Mouse (Mus musculus) forebrain, postnatal 0 days (tissue): ENCODE results near the gene Tmem170b. TPM values are rescaled to one million over a fixed set of nuclear protein-coding genes. Genes with fewer than 3 reads are reported as not detected.
"Not testable (repeated sequence)": the region's sequence is repeated elsewhere in the genome, so short reads cannot be mapped to it uniquely, and the experiment has no call there.

ENCODE experiments used
- ATAC-seq: fragments of 200-750 bp; cut with Nextera tagmentation; 2 replicates; pipeline ENCODE4 v1.8.0; 2017; ENCODE audit warnings: mild to moderate bottlenecking, moderate library complexity
- DNase-seq: peaks from one replicate; pipeline ENCODE4 v3.0.0-alpha.2; 2015
- H3K27ac ChIP-seq: fragments of 300-500 bp; sonication (generic); 2 replicates; pipeline ENCODE4 v1.5.1; 2014; ENCODE audit warnings: low read depth, mild to moderate bottlenecking, antibody characterized with exemption, low read length, moderate library complexity, mixed read lengths
- H3K27me3 ChIP-seq: fragments of 300-500 bp; sonication (generic); 2 replicates; pipeline ENCODE4 v1.6.1; 2014; ENCODE audit warnings: mild to moderate bottlenecking, low read length, mixed read lengths; ENCODE audit not compliant: insufficient read depth
- H3K36me3 ChIP-seq: fragments of 300-500 bp; sonication (generic); 2 replicates; pipeline ENCODE4 v1.6.1; 2014; ENCODE audit warnings: mild to moderate bottlenecking, moderate library complexity; ENCODE audit not compliant: insufficient read depth
- H3K4me1 ChIP-seq: fragments of 300-500 bp; sonication (generic); 2 replicates; pipeline ENCODE4 v1.6.1; 2014; ENCODE audit warnings: antibody characterized with exemption; ENCODE audit not compliant: insufficient read depth
- H3K4me2 ChIP-seq: fragments of 300-500 bp; sonication (generic); 2 replicates; pipeline ENCODE4 v1.6.1; 2014; ENCODE audit warnings: low read depth, mild to moderate bottlenecking, moderate library complexity
- H3K4me3 ChIP-seq: fragments of 300-500 bp; sonication (generic); 2 replicates; pipeline ENCODE4 v1.5.1; 2014; ENCODE audit warnings: low read depth, low read length, mixed read lengths
- H3K9ac ChIP-seq: fragments of 300-500 bp; sonication (generic); 2 replicates; pipeline ENCODE4 v1.6.1; 2014; ENCODE audit warnings: mild to moderate bottlenecking
- H3K9me3 ChIP-seq: fragments of 300-500 bp; sonication (generic); 2 replicates; pipeline ENCODE4 v1.6.1; 2016; ENCODE audit warnings: low read length
- CTCF ChIP-seq: sonication (generic); IDR thresholded peaks from 2 replicates; pipeline ENCODE4 v1.5.1; 2016; ENCODE audit warnings: antibody characterized with exemption, control low read depth, low read depth
- WGBS: fragments of 180-500 bp; shearing (Covaris S2); extraction: QIAGEN DNeasy Blood & Tissue Kit; methylation state at CpG from one replicate; pipeline ENCODE4 v1.1.7; 2014; 5-methylcytosine and 5-hydroxymethylcytosine counted together
- polyA plus RNA-seq: library from polyadenylated mRNA; unstranded; fragments of >200 nt; fragmentation: Nextera tagmentation; extraction: Ambion mirVana; gene quantifications from 2 replicates; pipeline ENCODE4 v1.2.1, GENCODE M21; 2015
- total RNA-seq: library from RNA; depleted of rRNA; stranded (reverse); fragments of >200 nt; gene quantifications from 2 replicates; pipeline ENCODE4 v1.2.3, GENCODE M21; 2014

Gene Tmem170b
- total and polyA plus RNA-seq, 2 experiments from 2014 or later, result 33.7 to 35.6 TPM

- no peaks in the 10 kb centered on the region for H3K4me1 ChIP-seq
- ATAC-seq, result no peak
- H3K27me3 ChIP-seq, result no peaks in the 10 kb centered on the region
- no peak for DNase-seq
- WGBS, result 91% methylated on average over 2 of the region's 2 CpGs
- TF ChIP-seq CTCF, result no peak
- no peak overlapping the region for H3K4me3 ChIP-seq
- H3K9ac ChIP-seq, result no peak overlapping the region
- no peak overlapping the region for H3K27ac ChIP-seq
- H3K9me3 ChIP-seq, result no peaks in the 10 kb centered on the region
- no peak overlapping the region for H3K4me2 ChIP-seq
- no peaks in the 10 kb centered on the region for H3K36me3 ChIP-seq
Measured at GRCm38 (mm10) chr13:41669951-41670350, 64.2 kb downstream of the Tmem170b start.

GRCm38 (mm10) chr13:41670386-41671130 lies 64.9 kb downstream of the Tmem170b start:
- H3K4me2 ChIP-seq, result no peak overlapping the region
- no peaks in the 10 kb centered on the region for H3K27me3 ChIP-seq
- no peak for ATAC-seq
- no peaks in the 10 kb centered on the region for H3K36me3 ChIP-seq
- H3K9ac ChIP-seq, result no peak overlapping the region
- no peak for TF ChIP-seq CTCF
- WGBS, result 61% methylated on average over 7 of the region's 7 CpGs
- H3K27ac ChIP-seq, result no peak overlapping the region
- H3K9me3 ChIP-seq, result no peaks in the 10 kb centered on the region
- no peak for DNase-seq
- H3K4me1 ChIP-seq, result no peaks in the 10 kb centered on the region
- H3K4me3 ChIP-seq, result no peak overlapping the region

- ATAC-seq (no peak), DNase-seq (no peak)
- Histone ChIP-seq H3K36me3 (no peaks in the 10 kb centered on the region), H3K27me3 (no peaks in the 10 kb centered on the region), H3K9me3 (no peaks in the 10 kb centered on the region), H3K9ac (no peak overlapping the region), H3K4me3 (no peak overlapping the region), H3K27ac (no peak overlapping the region), H3K4me1 (no peaks in the 10 kb centered on the region), H3K4me2 (no peak overlapping the region)
- 93% methylated on average over 11 of the region's 11 CpGs for WGBS
- no peak for TF ChIP-seq CTCF
Measured at GRCm38 (mm10) chr13:41671136-41671705, 65.5 kb downstream of the Tmem170b start.

- not testable (repeated sequence) for H3K9me3 ChIP-seq, H3K9ac ChIP-seq, H3K36me3 ChIP-seq, H3K27me3 ChIP-seq, DNase-seq, H3K27ac ChIP-seq, ATAC-seq, H3K4me2 ChIP-seq, H3K4me3 ChIP-seq, H3K4me1 ChIP-seq
- 59% methylated on average over 5 of the region's 5 CpGs for WGBS
Measured at GRCm38 (mm10) chr13:41672904-41673303, 67.2 kb downstream of the Tmem170b start.

- WGBS, result 89% methylated on average over 4 of the region's 4 CpGs
- no peak for TF ChIP-seq CTCF
- H3K4me3 ChIP-seq, result no peak overlapping the region
- no peaks in the 10 kb centered on the region for H3K27me3 ChIP-seq
- no peak overlapping the region for H3K9ac ChIP-seq
- H3K27ac ChIP-seq, result no peak overlapping the region
- DNase-seq (no peak), ATAC-seq (no peak)
- H3K4me1 ChIP-seq, result no peaks in the 10 kb centered on the region
- no peaks in the 10 kb centered on the region for H3K36me3 ChIP-seq
- H3K9me3 ChIP-seq, result no peaks in the 10 kb centered on the region
- H3K4me2 ChIP-seq, result no peak overlapping the region
Measured at GRCm38 (mm10) chr13:41673541-41673940, 67.8 kb downstream of the Tmem170b start.

GRCm38 (mm10) chr13:41674608-41675007 lies 68.9 kb downstream of the Tmem170b start:
- not testable (repeated sequence) for H3K27me3 ChIP-seq, H3K4me1 ChIP-seq, H3K27ac ChIP-seq, DNase-seq, H3K4me3 ChIP-seq, H3K9me3 ChIP-seq, H3K36me3 ChIP-seq, H3K9ac ChIP-seq, ATAC-seq, H3K4me2 ChIP-seq
- 93% methylated on average over 9 of the region's 9 CpGs for WGBS

GRCm38 (mm10) chr13:41675498-41675897 lies 69.8 kb downstream of the Tmem170b start:
- WGBS, result 96% methylated on average over 3 of the region's 3 CpGs
- Histone ChIP-seq H3K27ac (no peak overlapping the region), H3K27me3 (no peaks in the 10 kb centered on the region)

More at GRCm38 (mm10) chr13:41675498-41675897, 69.8 kb downstream of the Tmem170b start:
- Histone ChIP-seq H3K9ac (no peak overlapping the region), H3K4me2 (no peak overlapping the region), H3K36me3 (no peaks in the 10 kb centered on the region), H3K4me1 (no peaks in the 10 kb centered on the region), H3K9me3 (no peaks in the 10 kb centered on the region), H3K4me3 (no peak overlapping the region)
- no peak for TF ChIP-seq CTCF
- DNase-seq, result no peak
- no peak for ATAC-seq
